13 mouse cellular contexts compared by ENCODE assay signal in genomic region chr4:148836391-148836790, GRCm38 (mm10). TPM values are rescaled to one million over a fixed set of nuclear protein-coding genes. Genes with fewer than 3 reads are reported as not detected.
DNase-seq lines count a peak whose midpoint lies in the region; ATAC-seq and TF ChIP-seq lines count a peak whose summit lies in the region.
"Had no signal": no experiment of that assay in that cellular context is flagged by ENCODE, and none has a peak within 500 bp of the region (broad histone marks: within the 10 kb centered on the region; RNA-seq: fewer than 3 reads in every experiment).

No protein-coding gene starts in this region.

- H3K9me3 ChIP-seq in heart, embryonic 12.5 days (replicated peaks), result 0 out of 2 replicates have a peak, but pooled peaks cover 3% of the 10 kb centered on the region
- H3K9me3 ChIP-seq in kidney, postnatal 0 days (replicated peaks; ENCODE audit: low read length), result no peaks in the 10 kb centered on the region

- no peak for TF ChIP-seq CTCF in kidney, postnatal 0 days (IDR thresholded peaks at IDR 0.05; ENCODE audit: low read depth)
- TF ChIP-seq CTCF in left cerebral cortex, adult 2 months (IDR thresholded peaks at IDR 0.05), result no peak

- peaks cover 61% of the 10 kb centered on the region for H3K4me1 ChIP-seq in heart, embryonic 12.5 days (replicated peaks)
- peaks cover 10% of the 10 kb centered on the region for H3K4me1 ChIP-seq in kidney, postnatal 0 days (replicated peaks; ENCODE audit: insufficient read depth, low read length)

- H3K4me3 ChIP-seq in heart, embryonic 12.5 days, result no peak overlapping the region
- H3K4me3 ChIP-seq in kidney, postnatal 0 days (replicated peaks; ENCODE audit: low read depth, low read length), result no peak overlapping the region
- H3K4me3 ChIP-seq in left cerebral cortex, adult 2 months, result no peak overlapping the region
- H3K4me3 ChIP-seq: layer of hippocampus, adult 2 months had no signal

- no peak overlapping the region for H3K9ac ChIP-seq in heart, embryonic 12.5 days
- no peak overlapping the region for H3K9ac ChIP-seq in kidney, postnatal 0 days (ENCODE audit: low read depth, low read length)
- H3K9ac ChIP-seq: liver, postnatal 0 days had no signal

- no peak for ATAC-seq in heart, embryonic 12.5 days (ENCODE audit: insufficient number of reproducible peaks, low FRiP score)
- no peak for ATAC-seq in kidney, postnatal 0 days (replicated peaks; ENCODE audit: low FRiP score, low read depth)
- ATAC-seq in cerebellum, adult (ENCODE audit: insufficient number of reproducible peaks, low FRiP score, low TSS enrichment), result no peak
- ATAC-seq: activated CD4-positive, CD25-positive, alpha-beta regulatory T cell, adult 4 months; liver, postnatal 0 days had no signal

- no peak overlapping the region for H3K4me2 ChIP-seq in heart, embryonic 12.5 days
- H3K4me2 ChIP-seq in kidney, postnatal 0 days (ENCODE audit: low read length), result no peak overlapping the region

- intact Hi-C loops in left cerebral cortex, adult 2 months (cut with DNase I), result no loop called here

- H3K27ac ChIP-seq in heart, embryonic 12.5 days (ENCODE audit: poor library complexity, severe bottlenecking), result no peak overlapping the region
- H3K27ac ChIP-seq in kidney, postnatal 0 days, result 0 out of 2 replicates have a peak overlapping the region, but pooled peaks have one; percentile 19
- no peak overlapping the region for H3K27ac ChIP-seq in left cerebral cortex, adult 2 months
- H3K27ac ChIP-seq: layer of hippocampus, adult 2 months had no signal

- no peaks in the 10 kb centered on the region for H3K27me3 ChIP-seq in heart, embryonic 12.5 days (replicated peaks)
- no peaks in the 10 kb centered on the region for H3K27me3 ChIP-seq in kidney, postnatal 0 days (ENCODE audit: insufficient read depth, low read length)

- 38% methylated on average over 6 of the region's 6 CpGs for WGBS in heart, embryonic 12.5 days
- 44% methylated on average over 6 of the region's 6 CpGs for WGBS in kidney, postnatal 0 days

- peak; percentile 56 to 65 for DNase-seq in heart, adult 18-20 months
- DNase-seq in ZHBTc4 (ENCODE audit: low read depth, low spot score), result peak; percentile 53
- DNase-seq in heart, adult 8-10 months (ENCODE audit: low spot score), result peak; percentile 55
- peak; percentile 56 for DNase-seq in kidney, postnatal 0 days (ENCODE audit: low spot score)
- no peak for DNase-seq in testis, postnatal 14 days (ENCODE audit: low spot score)
- DNase-seq in left cerebral cortex, adult 2 months (ENCODE audit: extremely low spot score in 1 of 2, low spot score in 2 of 2), result no peak
- DNase-seq: liver, postnatal 0 days; right cerebral cortex, postnatal 25 days; thymus, postnatal 4 days had no signal

- H3K36me3 ChIP-seq in heart, embryonic 12.5 days, result peaks cover 24% of the 10 kb centered on the region
- H3K36me3 ChIP-seq in kidney, postnatal 0 days (ENCODE audit: insufficient read depth, low read length), result no peaks in the 10 kb centered on the region

RNA-seq across cellular contexts. Expression of gene Casz1, which starts 32.2 kb away (rescaled TPM):
- 10 to 100 TPM; 35.9 to 41.1 TPM for total RNA-seq in heart, adult 18-20 months (2021)
- 23.6 and 26.1 TPM in 2 replicates for polyA plus RNA-seq in heart, embryonic 12.5 days (2016; fragmentation: Nextera tagmentation; extraction: Ambion mirVana)
- total RNA-seq in heart, adult 8-10 months (2022), result 10 to 100 TPM; 40.6 to 49.5 (median 47.3) TPM
- 6.2 and 6.7 TPM in 2 replicates for polyA plus RNA-seq in kidney, postnatal 0 days (2015; fragmentation: Nextera tagmentation; extraction: Ambion mirVana)
- 1 to 10 TPM; 1.0 to 1.5 TPM for total RNA-seq in left cerebral cortex, adult 2 months (2021)

Comparison
In these comparisons a context has a peak if more than half of its experiments do, and no peak if none do; other contexts are left out.
1. DNase-seq: peak in heart, adult 18-20 months (2 of 2), ZHBTc4 (single experiment), heart, adult 8-10 months (single experiment) and kidney, postnatal 0 days (single experiment); none in testis, postnatal 14 days (single experiment) and left cerebral cortex, adult 2 months (0 of 2).
2. RNA of gene Casz1, which starts 32.2 kb away (total RNA-seq): 40.6 to 49.5 TPM in heart, adult 8-10 months and 35.9 to 41.1 TPM in heart, adult 18-20 months; 1.0 to 1.5 TPM in left cerebral cortex, adult 2 months; every median in the first group is over 10 times any median in the second.